Mouse (Mus musculus): ENCODE measurements around the gene Polr3gl.
A peak's percentile ranks its signal among the peaks of the same experiment; 100 is the strongest.
"Not testable (repeated sequence)": the region's sequence is repeated elsewhere in the genome, so short reads cannot be mapped to it uniquely, and the experiment has no call there.

Polr3gl gene

GRCm38 (mm10) chr3:96593790-96594560 lies at the start of gene Polr3gl:
Polr3gl (minus strand) TSS chr3:96594181.
- peak; percentile 96 to 98 for DNase-seq

- peak; percentile 66 to 72 for DNase-seq
Measured at GRCm38 (mm10) chr3:96639219-96639618, 45.2 kb upstream of the Polr3gl start.

GRCm38 (mm10) chr3:96636448-96636847 lies 42.5 kb upstream of the Polr3gl start:
- peak in 1 of 2 experiments; percentile 10 for DNase-seq

DNA sequence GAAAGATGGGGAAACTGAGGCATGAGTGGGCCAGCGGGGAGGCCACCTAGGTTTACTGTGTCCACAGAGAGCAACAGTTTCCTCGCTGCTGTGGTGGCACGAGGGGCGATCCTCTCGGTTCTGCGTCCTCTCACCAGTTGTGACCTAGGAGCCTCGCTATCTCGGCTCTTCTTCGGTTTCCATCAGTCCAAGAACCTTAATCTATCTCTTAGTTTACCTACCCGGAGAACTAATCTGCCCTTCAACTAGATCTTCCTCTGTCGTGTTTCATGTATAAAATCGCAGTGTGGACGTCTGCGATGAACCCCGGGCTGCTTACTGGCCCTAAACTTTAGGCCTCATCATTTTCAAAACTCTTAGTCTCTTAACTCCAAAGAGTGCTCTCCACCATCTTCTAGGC lies 41.9 kb upstream of the Polr3gl start:
- DNase-seq, result no peak

DNA sequence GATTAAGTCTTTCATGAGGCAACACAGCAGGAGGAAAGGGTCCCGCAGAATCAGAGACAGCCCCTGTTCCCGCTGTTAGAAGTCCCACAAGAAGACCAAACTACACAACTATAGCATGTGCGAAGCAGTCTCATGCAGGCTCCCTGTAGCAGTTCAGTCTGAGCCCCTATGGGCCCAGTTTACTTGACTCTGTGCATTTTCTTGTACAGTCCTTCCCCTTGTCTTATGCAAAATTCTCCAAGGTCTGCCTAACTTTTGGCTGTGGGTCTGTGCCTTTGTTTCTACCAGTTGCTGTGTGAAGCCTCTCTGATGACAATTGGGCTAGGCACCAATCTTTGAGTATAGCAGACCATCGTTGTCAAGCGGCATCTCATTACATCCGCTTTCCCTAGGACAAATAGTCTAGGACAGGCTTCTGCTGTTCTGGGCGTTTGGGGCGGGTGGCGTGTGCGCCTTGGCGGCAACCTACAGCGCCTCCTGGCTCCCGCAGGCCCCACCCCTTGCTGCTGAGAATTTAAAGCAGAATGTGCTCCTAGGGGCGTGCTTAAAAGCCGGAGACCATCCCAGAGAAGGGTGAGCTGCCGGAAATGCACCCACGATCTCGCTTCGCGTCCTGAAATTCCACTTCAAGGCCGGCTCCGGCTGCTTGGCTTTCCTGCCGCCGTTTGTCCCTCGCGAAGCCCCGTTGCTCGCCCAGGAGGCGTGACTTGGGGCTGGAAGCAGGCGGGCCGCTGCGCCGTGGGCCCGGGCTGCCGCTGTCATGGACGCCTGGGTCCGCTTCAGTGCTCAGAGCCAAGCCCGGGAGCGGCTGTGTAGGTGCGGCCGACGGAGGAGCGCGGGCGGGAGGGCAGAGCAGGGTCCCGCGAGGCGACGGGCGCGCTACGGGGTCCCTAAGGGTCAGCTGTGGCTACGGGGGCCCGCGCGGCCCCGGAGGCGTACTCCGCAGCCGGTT lies 41.2 kb upstream of the Polr3gl start, which contains the start of the genes Pex11b and Gm42957:
Gene Pex11b (plus strand): TSS at position 449 of the 952 bp plus-strand sequence.
Gene Gm42957 (plus strand): TSS at position 547 of the 952 bp plus-strand sequence.
- DNase-seq, result peak; percentile 89 to 90

DNA sequence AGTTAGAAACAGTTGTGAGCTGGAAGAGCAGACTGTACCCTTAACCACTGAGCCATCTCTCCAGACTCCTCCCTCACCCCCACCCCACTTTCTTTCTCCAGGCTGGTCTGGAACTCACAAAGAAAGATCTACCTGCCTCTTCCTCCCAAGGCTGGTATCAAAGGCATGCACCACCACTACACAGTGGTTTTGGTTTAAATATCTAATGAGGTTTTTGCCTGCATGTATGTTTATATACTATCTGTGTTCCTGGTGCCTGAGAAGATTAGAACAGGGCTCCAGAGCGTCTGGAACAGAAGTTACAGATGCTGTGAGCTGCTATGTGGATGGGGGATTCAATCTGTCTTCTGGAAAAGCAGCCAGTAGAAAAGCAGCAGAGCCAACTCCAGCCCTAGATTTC lies 40.0 kb upstream of the Polr3gl start:
- no peak for DNase-seq

GRCm38 (mm10) chr3:96632058-96632457 lies 38.1 kb upstream of the Polr3gl start:
- no peak for DNase-seq

DNA sequence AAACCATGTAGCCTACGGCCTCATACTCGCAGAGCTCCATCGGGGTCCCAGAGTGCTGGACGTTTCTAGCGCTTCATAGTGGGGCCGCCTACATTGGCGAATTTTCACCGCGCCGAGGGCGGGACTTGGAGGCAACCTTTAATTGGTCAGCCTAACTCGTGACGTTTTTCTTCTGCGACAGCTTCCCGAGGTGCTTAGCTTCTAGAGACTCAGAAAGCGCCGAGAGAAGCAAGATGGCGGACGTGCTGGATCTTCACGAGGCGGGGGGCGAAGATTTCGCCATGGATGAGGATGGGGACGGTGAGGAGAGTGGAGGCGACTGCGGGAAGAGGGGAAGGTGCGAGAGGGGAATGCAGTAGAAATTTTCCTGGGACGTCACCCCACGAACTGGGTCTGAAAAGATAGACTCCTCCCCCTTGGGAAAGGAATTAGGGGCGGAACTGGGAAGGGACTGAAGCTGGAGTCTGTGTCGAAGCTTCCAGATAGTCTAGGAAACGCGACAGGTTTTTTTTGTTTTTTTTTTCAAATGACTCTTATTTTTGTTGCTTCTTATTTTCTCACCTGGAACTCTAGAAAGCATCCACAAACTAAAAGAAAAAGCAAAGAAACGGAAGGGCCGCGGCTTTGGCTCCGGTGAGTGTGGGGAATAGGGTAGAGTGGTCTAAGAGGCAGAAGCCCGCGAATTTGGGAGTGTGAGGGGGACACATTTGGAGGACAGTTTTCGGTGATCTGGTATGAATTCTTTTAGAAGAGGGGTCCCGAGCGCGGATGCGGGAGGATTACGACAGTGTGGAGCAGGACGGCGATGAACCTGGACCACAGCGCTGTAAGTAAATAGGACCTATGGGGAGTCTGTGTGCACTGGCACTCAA lies 36.0 kb upstream of the Polr3gl start, which contains the start of gene Rbm8a:
Gene Rbm8a (plus strand): TSS at position 205 of the 872 bp plus-strand sequence.
- peak; percentile 96 to 97 for DNase-seq

DNA sequence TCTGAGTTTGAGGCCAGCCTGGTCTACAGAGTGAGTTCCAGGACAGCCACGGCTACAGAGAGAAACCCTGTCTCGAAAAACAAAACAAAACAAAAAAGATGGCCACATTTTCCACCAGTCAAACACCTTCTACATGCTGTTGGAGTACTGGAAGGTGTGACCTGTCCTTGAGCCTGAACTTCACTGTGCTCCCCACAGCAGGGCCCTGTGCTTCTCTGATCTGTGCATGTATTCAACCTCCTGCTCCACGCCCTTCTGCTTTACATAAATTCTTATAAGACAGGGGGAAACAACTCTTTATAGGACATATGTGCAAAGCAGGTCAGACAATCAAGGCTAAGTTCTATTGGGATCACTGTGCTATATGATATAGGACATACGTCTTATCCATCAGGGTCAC lies 29.2 kb upstream of the Polr3gl start:
- no peak for DNase-seq

DNA sequence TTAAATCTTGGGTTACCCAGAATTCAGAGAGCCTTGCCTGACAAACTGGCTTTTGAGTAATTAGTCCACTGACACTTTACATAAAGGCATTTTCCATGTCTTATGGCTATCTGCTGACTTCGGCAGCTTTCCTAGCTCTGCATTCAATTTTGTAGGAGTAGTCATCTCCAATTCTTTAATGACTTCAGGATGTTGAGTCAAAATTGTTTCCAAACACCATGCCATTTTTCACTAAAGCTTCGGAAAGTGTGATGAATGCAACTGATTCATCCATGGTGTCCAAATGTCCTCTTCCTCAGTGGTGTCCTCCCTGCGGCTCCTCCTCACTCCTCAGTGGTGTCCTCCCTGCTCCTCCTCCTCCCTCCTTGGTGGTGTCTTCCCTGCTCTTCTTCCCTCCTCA lies 24.0 kb upstream of the Polr3gl start:
- DNase-seq, result no peak

- no peak for DNase-seq
Measured at GRCm38 (mm10) chr3:96606618-96607017, 12.6 kb upstream of the Polr3gl start.

GRCm38 (mm10) chr3:96606007-96606406 lies 12.0 kb upstream of the Polr3gl start:
- DNase-seq, result not testable (repeated sequence)

GRCm38 (mm10) chr3:96603311-96603710 lies 9.3 kb upstream of the Polr3gl start:
- peak; percentile 49 to 60 for DNase-seq

DNA sequence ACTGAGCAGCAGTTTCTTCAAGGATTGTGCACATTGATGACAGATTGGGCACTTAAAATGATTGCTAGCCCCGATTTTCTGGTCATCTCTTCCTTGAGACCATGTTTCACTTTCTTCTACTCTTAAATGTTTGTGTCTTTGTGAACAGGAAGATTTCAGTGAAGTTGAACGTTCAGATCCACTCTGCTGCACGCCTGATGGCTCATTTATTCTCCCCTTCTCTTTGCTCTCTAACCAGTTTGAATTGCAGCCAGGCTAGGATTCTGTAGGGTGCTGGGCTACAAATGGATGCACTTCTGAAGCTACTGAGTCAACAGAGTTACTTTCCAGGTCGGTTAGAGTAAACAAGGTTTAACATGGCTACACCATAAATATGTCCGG lies 8.7 kb upstream of the Polr3gl start:
- DNase-seq, result no peak

DNA sequence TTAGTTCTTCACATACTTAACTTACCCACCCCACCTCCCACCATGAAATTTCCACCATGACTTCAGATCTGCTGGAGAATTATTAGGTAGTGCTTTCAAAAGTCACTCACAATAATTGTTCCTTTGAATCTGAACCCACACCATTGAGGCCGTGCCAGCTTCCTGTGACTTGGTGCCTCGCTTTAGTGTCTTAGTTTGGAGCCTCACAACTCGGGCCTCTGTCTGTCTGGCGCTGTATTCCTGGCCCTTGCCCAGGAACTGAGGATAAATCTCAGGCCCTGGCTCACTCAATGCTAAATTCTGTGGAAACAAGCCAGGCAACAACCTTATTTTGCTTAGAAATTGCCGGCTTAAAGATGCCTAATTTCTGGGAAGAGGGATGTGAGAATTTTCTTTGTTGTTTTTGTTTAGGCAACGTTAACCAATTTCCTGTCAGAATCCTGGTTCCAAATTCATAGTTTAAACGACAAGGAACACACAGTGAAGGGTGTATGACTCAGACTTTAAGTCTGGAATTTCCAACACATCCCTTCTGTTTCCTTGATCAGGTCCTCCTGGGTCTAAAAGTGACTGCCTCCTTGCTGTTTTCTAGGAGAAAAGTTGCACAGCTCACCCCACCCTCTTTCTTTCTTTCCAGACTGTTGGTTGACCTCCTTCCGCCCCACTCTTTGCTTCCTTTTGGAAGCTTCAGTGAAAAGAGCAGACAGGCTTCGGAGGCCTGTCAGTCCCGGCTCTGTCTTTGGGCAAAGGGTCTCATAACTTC lies 8.1 kb upstream of the Polr3gl start:
- DNase-seq, result peak; percentile 39 to 51

DNA sequence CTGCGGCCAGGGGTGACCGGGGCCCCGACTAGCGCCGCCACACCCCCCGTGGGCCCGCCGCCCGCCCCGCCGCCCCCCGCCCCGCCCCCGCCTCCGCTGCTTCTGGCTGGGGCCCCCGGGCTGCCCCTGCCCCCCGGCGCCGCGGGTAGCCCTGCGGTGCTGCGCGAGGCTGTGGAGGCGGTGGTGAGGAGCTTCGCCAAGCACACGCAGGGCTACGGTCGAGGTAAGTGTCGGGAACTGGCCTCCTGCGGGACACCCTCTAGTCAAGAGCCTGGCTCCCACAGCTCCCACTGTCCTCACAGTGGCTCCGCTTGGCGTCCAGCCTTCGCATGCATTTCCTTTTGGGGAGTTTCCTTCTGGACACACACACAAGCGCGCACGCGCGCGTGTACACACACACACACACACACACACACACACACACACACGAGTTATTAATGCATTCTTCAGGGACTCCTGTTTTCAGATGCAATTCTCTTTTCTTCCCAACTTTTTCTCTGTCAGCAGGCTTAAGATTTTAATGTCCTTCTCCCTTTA lies 7.3 kb upstream of the Polr3gl start:
- peak; percentile 76 for DNase-seq

DNA sequence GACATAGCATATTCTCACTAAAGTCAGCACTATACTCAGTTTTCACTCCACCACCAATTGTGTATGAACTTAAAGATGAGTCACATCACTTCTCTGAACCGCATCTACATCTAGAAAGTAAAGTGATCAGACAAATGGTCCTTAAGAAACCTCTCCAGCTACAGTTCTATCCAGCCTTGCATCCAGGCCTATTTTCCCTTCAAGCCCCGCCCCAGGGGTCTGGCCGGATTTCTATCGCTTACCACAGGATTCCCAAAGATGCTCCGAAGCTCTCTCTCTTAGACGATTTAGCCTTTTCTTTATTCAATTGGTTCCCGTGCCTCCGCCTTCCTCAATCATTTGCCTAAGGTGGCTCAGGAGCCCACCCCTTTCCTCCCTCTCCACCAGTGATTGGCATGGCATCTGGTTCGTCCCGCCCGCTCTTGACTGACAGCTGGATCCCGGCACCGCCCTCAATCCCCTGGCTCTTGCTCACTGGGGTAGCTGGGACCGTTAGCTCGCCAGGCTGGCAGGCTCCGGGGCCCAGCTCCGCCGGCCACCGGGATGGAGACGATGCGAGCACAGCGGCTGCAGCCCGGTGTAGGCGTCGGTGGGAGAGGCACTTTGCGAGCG lies 6.8 kb upstream of the Polr3gl start, which contains the start of gene Lix1l:
Gene Lix1l (plus strand): TSS at position 511 of the 612 bp plus-strand sequence.
- DNase-seq, result peak; percentile 89 to 97

DNA sequence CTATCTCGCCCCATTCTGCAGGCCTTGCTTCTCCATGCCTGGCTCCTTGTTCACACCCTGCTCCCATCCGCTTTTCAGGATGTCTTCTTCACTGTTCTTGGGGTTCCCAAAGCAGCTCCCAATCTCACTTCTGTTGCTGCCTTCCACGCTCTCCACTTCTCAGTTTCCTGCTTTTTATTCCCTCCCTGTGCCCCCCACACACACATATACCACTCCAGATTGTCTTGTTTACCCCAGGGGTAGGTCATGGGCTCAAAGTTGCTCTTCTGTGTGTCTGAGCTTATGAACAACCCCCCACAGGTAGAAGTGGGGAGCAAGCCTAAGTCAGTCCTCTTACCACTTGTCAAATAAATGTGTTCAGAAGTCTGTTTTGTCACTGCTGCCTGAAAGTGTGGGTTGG lies 5.4 kb upstream of the Polr3gl start:
- DNase-seq, result no peak

- DNase-seq, result no peak
Measured at GRCm38 (mm10) chr3:96599069-96599393, 5.0 kb upstream of the Polr3gl start.

DNA sequence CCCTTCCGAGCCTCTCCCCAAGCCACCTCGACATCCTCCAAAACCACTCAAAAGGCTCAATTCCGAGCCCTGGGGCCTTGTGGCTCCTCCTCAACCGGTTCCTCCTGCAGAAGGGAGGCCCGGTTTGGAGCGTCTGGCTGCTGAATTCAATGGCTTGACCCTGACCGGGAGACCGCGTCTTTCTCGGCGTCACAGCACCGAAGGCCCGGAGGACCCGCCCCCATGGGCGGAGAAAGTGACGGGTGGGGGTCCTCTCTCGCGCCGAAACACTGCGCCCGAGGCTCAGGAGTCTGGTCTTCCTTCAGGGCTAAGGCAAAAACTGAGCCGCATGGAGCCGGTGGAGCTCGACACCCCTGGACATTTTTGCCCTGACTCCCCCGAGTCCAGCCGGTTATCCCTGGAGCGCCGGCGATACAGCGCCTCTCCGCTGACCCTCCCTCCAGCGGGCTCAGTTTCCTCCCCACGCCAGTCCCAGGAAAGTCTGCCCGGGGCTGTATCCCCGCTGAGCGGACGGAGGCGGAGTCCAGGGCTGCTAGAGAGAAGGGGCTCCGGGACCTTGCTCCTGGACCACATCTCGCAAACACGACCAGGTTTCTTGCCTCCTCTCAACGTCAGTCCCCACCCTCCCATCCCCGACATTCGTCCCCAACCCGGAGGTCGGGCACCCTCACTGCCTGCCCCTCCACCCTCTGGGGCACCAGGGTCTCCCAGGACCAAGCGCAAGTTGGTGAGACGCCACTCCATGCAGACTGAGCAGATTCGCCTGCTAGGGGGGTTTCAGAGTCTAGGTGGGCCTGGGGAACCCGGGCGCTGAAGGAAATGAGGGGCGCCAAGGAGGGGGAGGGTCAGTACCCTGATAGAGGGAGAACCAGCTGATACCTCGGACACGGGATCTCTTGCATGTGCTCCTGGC lies 4.4 kb upstream of the Polr3gl start:
- DNase-seq, result peak; percentile 69 to 70

Data from cerebellum, adult 18-20 months (tissue).